Mouse (Mus musculus): ENCODE measurements around the gene Itgav. TPM values are rescaled to one million over a fixed set of nuclear protein-coding genes. Genes with fewer than 3 reads are reported as not detected.

Itgav gene
- total and polyA plus RNA-seq, 3 experiments, result 6.5 to 7.2 TPM; not detected in 1

DNA sequence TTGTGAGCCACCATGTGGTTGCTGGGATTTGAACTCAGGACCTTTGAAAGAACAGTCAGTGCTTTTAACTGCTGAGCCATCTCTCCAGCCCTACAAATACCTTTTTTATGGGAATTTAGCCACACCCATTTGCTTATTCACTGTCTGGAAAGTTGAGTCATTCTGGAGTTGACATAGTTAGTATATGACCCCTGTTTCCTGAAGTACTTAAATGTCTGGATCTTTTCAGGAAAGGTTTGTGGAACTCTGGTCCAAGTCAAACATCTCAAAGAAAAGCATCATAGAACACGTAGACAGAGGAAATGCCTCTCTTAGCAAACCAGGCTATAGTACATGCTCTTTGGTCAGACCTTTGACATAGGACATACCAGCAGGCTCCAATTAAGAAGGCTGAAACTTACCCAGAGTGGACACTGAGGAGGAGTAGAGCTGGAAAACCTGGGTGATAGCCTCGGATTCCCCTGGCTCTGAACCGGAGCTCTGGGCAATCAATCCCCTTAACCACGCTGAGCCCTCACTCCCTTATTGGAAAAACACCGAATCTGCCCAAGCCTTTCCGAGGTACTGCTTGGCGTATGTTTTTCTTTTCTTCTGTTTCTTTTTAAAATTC is 34.5 kb downstream of the Itgav start:
- TF ChIP-seq EP300 (IDR thresholded peaks at IDR 0.05; ENCODE audit: low read depth in 1 of 2, low read length in 2 of 2) (no peak), ELF1 (IDR thresholded peaks at IDR 0.05; ENCODE audit: low read depth, low read length) (no peak)
- no peaks in the 10 kb centered on the region for H3K79me2 ChIP-seq (ENCODE audit: control insufficient read depth, insufficient read depth, low read length, poor library complexity)
- H3K4me1 ChIP-seq (ENCODE audit: control insufficient read depth in 1 of 2, insufficient read depth in 2 of 2, low read length in 2 of 2), result no peaks in the 10 kb centered on the region
- H3K9ac ChIP-seq (ENCODE audit: control insufficient read depth, low read depth, low read length, poor library complexity, severe bottlenecking), result no peak overlapping the region
- H3K36me3 ChIP-seq (ENCODE audit: control insufficient read depth in 1 of 2, insufficient read depth in 2 of 2, low read length in 2 of 2), result no peaks in the 10 kb centered on the region
- H3K27me3 ChIP-seq (ENCODE audit: control insufficient read depth in 1 of 2, insufficient read depth in 2 of 2, low read length in 2 of 2), result no peaks in the 10 kb centered on the region
- no peaks in the 10 kb centered on the region for H3K9me3 ChIP-seq (replicated peaks; ENCODE audit: insufficient read depth, low read length)
- no peak for DNase-seq (ENCODE audit: low read depth, low spot score)
- no peak overlapping the region for H3K4me3 ChIP-seq (ENCODE audit: control insufficient read depth in 1 of 2, insufficient read depth in 1 of 2, low read depth in 2 of 2, low read length in 2 of 2)
- no peak overlapping the region for H3K27ac ChIP-seq (ENCODE audit: control insufficient read depth, low read depth, low read length)

DNA sequence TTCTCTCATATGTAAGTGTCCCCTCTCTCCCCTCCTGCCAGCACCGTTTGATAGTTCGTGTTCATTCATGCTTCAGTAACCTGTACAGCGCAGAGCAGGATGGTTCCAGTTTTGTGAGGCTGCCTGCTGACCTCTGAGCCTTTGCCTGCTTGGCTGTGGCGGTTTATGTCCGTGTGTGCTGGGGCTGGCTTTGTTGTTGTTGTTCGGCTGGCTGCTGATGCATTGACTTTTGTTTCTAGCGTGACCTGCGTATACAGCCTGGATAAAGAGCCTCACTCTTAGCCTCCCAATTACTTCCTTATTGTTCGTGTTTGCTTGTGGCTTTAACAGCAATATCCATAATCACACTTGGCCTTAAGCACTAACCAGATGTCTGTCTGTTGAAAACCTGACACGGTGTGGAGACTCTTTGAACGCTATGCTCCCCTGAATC is 35.0 kb downstream of the Itgav start:
- Histone ChIP-seq H3K27ac (ENCODE audit: control insufficient read depth, low read depth, low read length) (no peak overlapping the region), H3K27me3 (ENCODE audit: control insufficient read depth in 1 of 2, insufficient read depth in 2 of 2, low read length in 2 of 2) (no peaks in the 10 kb centered on the region), H3K4me3 (ENCODE audit: control insufficient read depth in 1 of 2, insufficient read depth in 1 of 2, low read depth in 2 of 2, low read length in 2 of 2) (no peak overlapping the region), H3K4me1 (ENCODE audit: control insufficient read depth in 1 of 2, insufficient read depth in 2 of 2, low read length in 2 of 2) (no peaks in the 10 kb centered on the region), H3K9me3 (replicated peaks; ENCODE audit: insufficient read depth, low read length) (no peaks in the 10 kb centered on the region), H3K9ac (ENCODE audit: control insufficient read depth, low read depth, low read length, poor library complexity, severe bottlenecking) (no peak overlapping the region), H3K79me2 (ENCODE audit: control insufficient read depth, insufficient read depth, low read length, poor library complexity) (no peaks in the 10 kb centered on the region), H3K36me3 (ENCODE audit: control insufficient read depth in 1 of 2, insufficient read depth in 2 of 2, low read length in 2 of 2) (no peaks in the 10 kb centered on the region)
- TF ChIP-seq SIN3A (IDR thresholded peaks at IDR 0.05; ENCODE audit: low read length) (no peak), POLR2A (IDR thresholded peaks at IDR 0.05; ENCODE audit: control insufficient read depth in 1 of 2, insufficient read depth in 1 of 2, low read depth in 1 of 2, low read length in 2 of 2, poor library complexity in 1 of 2) (no peak), POLR2AphosphoS2 (IDR thresholded peaks at IDR 0.05; ENCODE audit: low read length) (no peak), CHD1 (IDR thresholded peaks at IDR 0.05; ENCODE audit: low read depth, low read length) (no peak), TBP (IDR thresholded peaks at IDR 0.05; ENCODE audit: low read depth, low read length) (no peak), USF1 (IDR thresholded peaks at IDR 0.05; ENCODE audit: low read depth, low read length) (no peak), CTCF (IDR thresholded peaks at IDR 0.05 in 2 of 3, conservative IDR thresholded peaks at IDR 0.05 in 1 of 3; ENCODE audit: control insufficient read depth in 1 of 3, insufficient read depth in 1 of 3, low read depth in 2 of 3, low read length in 3 of 3, poor library complexity in 1 of 3, severe bottlenecking in 1 of 3) (no peak), MAFK (IDR thresholded peaks at IDR 0.05; ENCODE audit: borderline replicate concordance, low read depth, low read length) (no peak), POLR2AphosphoS5 (IDR thresholded peaks at IDR 0.05; ENCODE audit: borderline replicate concordance, low read depth, low read length) (no peak), ELF1 (IDR thresholded peaks at IDR 0.05; ENCODE audit: low read depth, low read length) (no peak), NRF1 (IDR thresholded peaks at IDR 0.05; ENCODE audit: insufficient read depth, low read depth, low read length, poor library complexity, severe bottlenecking) (no peak), RAD21 (IDR thresholded peaks at IDR 0.05; ENCODE audit: low read depth, low read length) (no peak), JUND (IDR thresholded peaks at IDR 0.05; ENCODE audit: low read depth, low read length) (no peak), NELFE (IDR thresholded peaks at IDR 0.05; ENCODE audit: low read depth, low read length) (no peak), CHD2 (IDR thresholded peaks at IDR 0.05; ENCODE audit: low read length) (no peak), HCFC1 (IDR thresholded peaks at IDR 0.05; ENCODE audit: low read depth, low read length) (no peak), E2F4 (IDR thresholded peaks at IDR 0.05; ENCODE audit: borderline replicate concordance, low read depth, low read length) (no peak), ZMIZ1 (IDR thresholded peaks at IDR 0.05; ENCODE audit: low read depth, low read length) (no peak), MYB (IDR thresholded peaks at IDR 0.05; ENCODE audit: low read depth, low read length) (no peak), ZNF384 (IDR thresholded peaks at IDR 0.05; ENCODE audit: low read depth, low read length) (no peak)
- no peak for DNase-seq (ENCODE audit: low read depth, low spot score)
